Mouse (Mus musculus) Patski (cell line): ENCODE measurements around the gene Gm20388. TPM values are rescaled to one million over a fixed set of nuclear protein-coding genes. Genes with fewer than 3 reads are reported as not detected.

Source experiments
- ATAC-seq: fragments of 100-300 bp; one replicate; pipeline ENCODE4 v1.8.0; 2021
- CTCF ChIA-PET: fragments of 350-600 bp; sonication (Branson Sonifier 250); formaldehyde crosslinking; loops from one replicate; lab custom pipeline; 2022; ENCODE audit warnings: inconsistent platforms; lab: Charles Lee
- POLR2A ChIA-PET: fragments of 350-600 bp; sonication (Branson Sonifier 250); formaldehyde crosslinking; loops from one replicate; lab custom pipeline; 2022; ENCODE audit warnings: antibody characterized with exemption, inconsistent platforms; lab: Charles Lee
- DNase-seq: peaks from one replicate; pipeline ENCODE4 v3.0.0-alpha.2; 2011; ENCODE audit warnings: low read depth, low spot score
- H3K27me3 ChIP-seq: fragments of 371-371 bp; one replicate; pipeline ENCODE4 v1.5.1; 2021
- CTCF ChIP-seq: fragments of 100-300 bp; IDR thresholded peaks from one replicate; pipeline ENCODE4 v1.5.1; 2021
- in situ Hi-C: fragments of 300-500 bp; cut with MboI; formaldehyde crosslinking; loops from 3 replicates; pipeline ENCODE4 v1.11.1; 2018; ENCODE audit warnings: low pct_unique_long_range_greater_than_20kb, mixed read lengths
- polyA plus RNA-seq: library from polyadenylated mRNA; unstranded; gene quantifications from one replicate; pipeline ENCODE4 v1.2.3, GENCODE M21; 2021

Gm20388 gene
- polyA plus RNA-seq, 1 experiment from 2014 or later: 86.7 TPM

GRCm38 (mm10) chr8:124270504-124270903, 4359.9 kb downstream of the Gm20388 start:
- in situ Hi-C loops: no loop called here
- CTCF ChIA-PET: interaction anchor here (0.8 kb wide), 1 partner anchor 78 kb away, joined by 3 read pairs; no protein-coding TSS in a partner anchor
- DNase-seq (no peak), ATAC-seq (no peak)
- POLR2A ChIA-PET: no interaction called here
- H3K27me3 ChIP-seq: no peaks in the 10 kb centered on the region
- no peak for TF ChIP-seq CTCF

- no peak for TF ChIP-seq CTCF
- DNase-seq (peak; percentile 74), ATAC-seq (peak; percentile 57)
- in situ Hi-C loops: no loop called here
- CTCF ChIA-PET: interaction anchor here (0.6 to 0.8 kb wide), 2 partner anchors 10 to 77 kb away, joined by 3 read pairs; no protein-coding TSS in a partner anchor
- POLR2A ChIA-PET: interaction anchor here (0.6 kb wide), 1 partner anchor 47 kb away, joined by 3 read pairs; no protein-coding TSS in a partner anchor
- H3K27me3 ChIP-seq: no peaks in the 10 kb centered on the region
These were observed 4360.3 kb downstream of the Gm20388 start for GRCm38 (mm10) chr8:124270904-124271303.

GRCm38 (mm10) chr8:124271518-124271917, 4360.9 kb downstream of the Gm20388 start:
- TF ChIP-seq CTCF: no peak
- ChIA-PET CTCF (interaction anchor here (0.6 kb wide), 1 partner anchor 10 kb away, joined by 3 read pairs; no protein-coding TSS in a partner anchor), POLR2A (interaction anchor here (0.6 to 1.1 kb wide), 2 partner anchors 46 to 58 kb away, joined by 3 read pairs; no protein-coding TSS in a partner anchor)
- DNase-seq (no peak), ATAC-seq (no peak)
- in situ Hi-C loops: no loop called here
- no peaks in the 10 kb centered on the region for H3K27me3 ChIP-seq

GRCm38 (mm10) chr8:124272792-124273191, 4362.2 kb downstream of the Gm20388 start:
- DNase-seq (no peak), ATAC-seq (no peak)
- H3K27me3 ChIP-seq: no peaks in the 10 kb centered on the region
- ChIA-PET CTCF (no interaction called here), POLR2A (interaction anchor here (1.1 kb wide), 1 partner anchor 60 kb away, joined by 3 read pairs; no protein-coding TSS in a partner anchor)
- no peak for TF ChIP-seq CTCF
- in situ Hi-C loops: no loop called here

GRCm38 (mm10) chr8:124273606-124274218, 4363.1 kb downstream of the Gm20388 start:
- in situ Hi-C loops: no loop called here
- no peak for ATAC-seq
- ChIA-PET CTCF (no interaction called here), POLR2A (no interaction called here)
- H3K27me3 ChIP-seq: no peaks in the 10 kb centered on the region
- no peak for DNase-seq
- no peak for TF ChIP-seq CTCF

- CTCF ChIA-PET: no interaction called here
- no peak for TF ChIP-seq CTCF
- POLR2A ChIA-PET: no interaction called here
- no peaks in the 10 kb centered on the region for H3K27me3 ChIP-seq
- no peak for ATAC-seq
- in situ Hi-C loops: no loop called here
- DNase-seq: no peak
These were observed 4363.9 kb downstream of the Gm20388 start for GRCm38 (mm10) chr8:124274441-124275120.

GRCm38 (mm10) chr8:124275377-124276071, 4364.9 kb downstream of the Gm20388 start:
- no peak for TF ChIP-seq CTCF
- H3K27me3 ChIP-seq: no peaks in the 10 kb centered on the region
- ATAC-seq (no peak), DNase-seq (no peak)
- in situ Hi-C loops: no loop called here
- CTCF ChIA-PET: no interaction called here
- POLR2A ChIA-PET: no interaction called here

- ATAC-seq (peak; percentile 48), DNase-seq (peak; percentile 92)
- ChIA-PET POLR2A (interaction anchor here (0.6 to 1.3 kb wide), 2 partner anchors 9 to 211 kb away, joined by 4 read pairs; no protein-coding TSS in a partner anchor), CTCF (interaction anchor here (1.4 kb wide), 1 partner anchor 39 kb away, joined by 4 read pairs; no protein-coding TSS in a partner anchor)
- no peak for TF ChIP-seq CTCF
- no peaks in the 10 kb centered on the region for H3K27me3 ChIP-seq
- in situ Hi-C loops: no loop called here
These were observed 4367.6 kb downstream of the Gm20388 start for GRCm38 (mm10) chr8:124277951-124278910.

- TF ChIP-seq CTCF: no peak
- POLR2A ChIA-PET: interaction anchor here (0.6 to 1.3 kb wide), 3 partner anchors 10 to 268 kb away, joined by 3 to 4 read pairs (median 4); no protein-coding TSS in a partner anchor
- H3K27me3 ChIP-seq: no peaks in the 10 kb centered on the region
- in situ Hi-C loops: no loop called here
- ATAC-seq (peak; percentile 13), DNase-seq (no peak)
- CTCF ChIA-PET: interaction anchor here (1.4 kb wide), 1 partner anchor 38 kb away, joined by 4 read pairs; no protein-coding TSS in a partner anchor
These were observed 4368.5 kb downstream of the Gm20388 start for GRCm38 (mm10) chr8:124278956-124279689.
